Mouse (Mus musculus): ENCODE data around the gene Endod1.
"Not testable (repeated sequence)": the region's sequence is repeated elsewhere in the genome, so short reads cannot be mapped to it uniquely, and the experiment has no call there.

Endod1 gene

GRCm38 (mm10) chr9:14379769-14380385, 1.4 kb downstream of the Endod1 start:
- DNase-seq: no peak

GRCm38 (mm10) chr9:14378151-14378550, 3.2 kb downstream of the Endod1 start:
- DNase-seq: no peak

GRCm38 (mm10) chr9:14376149-14376548, 5.2 kb downstream of the Endod1 start:
- DNase-seq: peak; percentile 41

GRCm38 (mm10) chr9:14372440-14372839, 8.9 kb downstream of the Endod1 start:
- no peak for DNase-seq

- no peak for DNase-seq
Observed at GRCm38 (mm10) chr9:14369271-14369670, 12.0 kb downstream of the Endod1 start.

GRCm38 (mm10) chr9:14367850-14368249, 13.5 kb downstream of the Endod1 start:
- no peak for DNase-seq

- DNase-seq: no peak
Observed at GRCm38 (mm10) chr9:14365481-14366125, 15.7 kb downstream of the Endod1 start.

GRCm38 (mm10) chr9:14364719-14365118, 16.6 kb downstream of the Endod1 start:
- no peak for DNase-seq

- DNase-seq: no peak
Observed at GRCm38 (mm10) chr9:14363540-14363939, 17.8 kb downstream of the Endod1 start.

GRCm38 (mm10) chr9:14362068-14362768, 19.1 kb downstream of the Endod1 start:
- no peak for DNase-seq

GRCm38 (mm10) chr9:14357033-14357432, 24.3 kb downstream of the Endod1 start:
- DNase-seq: no peak

GRCm38 (mm10) chr9:14354852-14355251, 26.5 kb downstream of the Endod1 start:
- no peak for DNase-seq

GRCm38 (mm10) chr9:14352337-14352736, 29.0 kb downstream of the Endod1 start:
- no peak for DNase-seq

GRCm38 (mm10) chr9:14350787-14351186, 30.5 kb downstream of the Endod1 start:
- no peak for DNase-seq

- DNase-seq: no peak
Observed at GRCm38 (mm10) chr9:14349380-14349779, 31.9 kb downstream of the Endod1 start.

- no peak for DNase-seq
Observed at GRCm38 (mm10) chr9:14348416-14348815, 32.9 kb downstream of the Endod1 start.

GRCm38 (mm10) chr9:14345866-14346265, 35.4 kb downstream of the Endod1 start:
- DNase-seq: not testable (repeated sequence)

- peak; percentile 53 for DNase-seq
Observed at GRCm38 (mm10) chr9:14342041-14342668, 39.2 kb downstream of the Endod1 start.

GRCm38 (mm10) chr9:14338701-14339100, 42.6 kb downstream of the Endod1 start:
- DNase-seq: no peak

- DNase-seq: no peak
Observed at GRCm38 (mm10) chr9:14336901-14337300, 44.4 kb downstream of the Endod1 start.

GRCm38 (mm10) chr9:14335829-14336228, 45.5 kb downstream of the Endod1 start:
- no peak for DNase-seq

- DNase-seq: no peak
Observed at GRCm38 (mm10) chr9:14316618-14317017, 64.7 kb downstream of the Endod1 start.

GRCm38 (mm10) chr9:14314477-14314876, 66.8 kb downstream of the Endod1 start:
- no peak for DNase-seq

GRCm38 (mm10) chr9:14313968-14314367, 67.3 kb downstream of the Endod1 start:
- DNase-seq: no peak

Measured in layer of hippocampus, adult 9-11 months (tissue).